Mouse (Mus musculus) olfactory bulb, adult 2 months (tissue): Measurements from ENCODE around the gene Srsf1.

Experiments
- CTCF ChIP-seq: fragments of 200-500 bp; IDR thresholded peaks from 2 replicates; pipeline ENCODE4 v1.5.1; 2012; ENCODE audit warnings: low read depth, mild to moderate bottlenecking, low read length, moderate library complexity; ENCODE audit not compliant: insufficient read depth
- POLR2A ChIP-seq: fragments of 200-500 bp; IDR thresholded peaks from 2 replicates; pipeline ENCODE4 v1.6.1; 2012; ENCODE audit warnings: mild to moderate bottlenecking, low read depth, low read length, moderate library complexity; ENCODE audit not compliant: insufficient read depth

DNA sequence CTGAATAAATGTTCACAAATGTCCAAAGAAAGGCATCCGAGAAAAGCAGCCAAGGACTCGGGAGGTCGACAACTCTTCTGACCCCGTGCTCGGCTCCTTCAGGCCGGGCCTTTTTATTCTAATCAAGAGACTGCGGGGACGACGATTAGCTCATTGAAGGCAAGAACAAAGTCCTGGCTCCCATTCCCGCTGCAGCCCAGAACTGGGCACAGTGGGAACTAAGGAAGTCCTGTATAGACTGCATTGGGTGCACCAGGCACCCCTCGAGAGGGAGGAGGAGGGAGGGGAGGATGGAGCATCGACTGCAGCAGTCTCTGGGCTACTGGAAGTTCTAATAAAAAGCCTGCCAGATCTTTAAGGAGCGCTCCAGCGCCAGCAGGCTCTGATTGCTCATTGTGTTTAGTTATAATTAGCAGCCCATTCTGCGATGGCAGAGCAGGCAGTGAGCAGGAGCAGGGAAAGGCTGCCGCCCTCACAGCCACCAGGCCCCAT, 18.9 kb upstream of the Srsf1 start:
- TF ChIP-seq CTCF (no peak), POLR2A (no peak)
